Mouse (Mus musculus) layer of hippocampus, adult 2 months (tissue): Measurements from ENCODE around the gene Pcdh7. TPM values are rescaled to one million over a fixed set of nuclear protein-coding genes. Genes with fewer than 3 reads are reported as not detected.
"Not testable (repeated sequence)": the region's sequence is repeated elsewhere in the genome, so short reads cannot be mapped to it uniquely, and the experiment has no call there.

Experiments used
- DNase-seq, 2 experiments: peaks; one replicate each; pipeline ENCODE4 v3.0.0; 2022; ENCODE audit warnings: low spot score in 2 of 2
- H3K27ac ChIP-seq: fragments of 200-600 bp; 2 replicates; pipeline ENCODE4 v1.8.1; 2022
- H3K4me3 ChIP-seq: fragments of 200-600 bp; 2 replicates; pipeline ENCODE4 v1.8.1; 2022; ENCODE audit warnings: mild to moderate bottlenecking
- CTCF ChIP-seq: fragments of 200-600 bp; conservative IDR thresholded peaks from 2 replicates; pipeline ENCODE4 v1.8.1; 2022; ENCODE audit warnings: antibody characterized with exemption, mild to moderate bottlenecking, moderate library complexity
- total RNA-seq, 2 experiments: library from RNA; stranded (reverse); gene quantifications; 2 replicates each; pipeline ENCODE4 v1.2.3; 2021

Pcdh7 gene
- total RNA-seq, 2 experiments from 2014 or later = 64.2 to 65.2 TPM

DNA sequence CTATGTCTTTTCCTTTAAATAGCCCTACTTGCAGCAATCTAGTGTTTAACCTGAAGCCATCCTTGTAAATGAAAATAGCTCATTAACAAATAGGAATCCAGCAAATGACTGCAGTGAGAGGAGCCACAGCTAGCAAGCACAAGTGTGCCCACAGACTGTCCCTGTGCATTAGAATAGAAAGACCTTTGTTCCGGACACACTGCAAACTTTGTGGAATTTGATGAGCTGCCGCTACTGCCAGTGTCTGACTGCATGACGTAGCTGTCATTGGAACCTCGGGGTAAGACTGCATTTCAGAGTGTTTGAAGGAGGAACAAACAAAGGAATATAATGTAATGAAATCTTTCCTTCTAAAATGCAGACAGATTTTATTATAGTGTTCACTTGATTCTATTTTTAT lies 326.4 kb downstream of the Pcdh7 start:
- TF ChIP-seq CTCF = no peak

GRCm38 (mm10) chr5:58081054-58081453 lies 363.3 kb downstream of the Pcdh7 start:
- peak; percentile 25 to 85 for DNase-seq
- no peak for TF ChIP-seq CTCF
- Histone ChIP-seq H3K27ac (peak overlapping the region; percentile 23; the same call in 1 of the 2 replicates), H3K4me3 (no peak overlapping the region)

More for the DNA sequence above, 326.4 kb downstream of the Pcdh7 start:
- DNase-seq = no peak
- Histone ChIP-seq H3K27ac (no peak overlapping the region), H3K4me3 (no peak overlapping the region; the same call in 1 of the 2 replicates)

GRCm38 (mm10) chr5:58082230-58082629 lies 364.5 kb downstream of the Pcdh7 start:
- Histone ChIP-seq H3K27ac (no peak overlapping the region), H3K4me3 (no peak overlapping the region)
- no peak for TF ChIP-seq CTCF
- no peak for DNase-seq

GRCm38 (mm10) chr5:58083056-58083455 lies 365.3 kb downstream of the Pcdh7 start:
- no peak for TF ChIP-seq CTCF
- Histone ChIP-seq H3K4me3 (no peak overlapping the region), H3K27ac (no peak overlapping the region)
- DNase-seq = no peak

DNA sequence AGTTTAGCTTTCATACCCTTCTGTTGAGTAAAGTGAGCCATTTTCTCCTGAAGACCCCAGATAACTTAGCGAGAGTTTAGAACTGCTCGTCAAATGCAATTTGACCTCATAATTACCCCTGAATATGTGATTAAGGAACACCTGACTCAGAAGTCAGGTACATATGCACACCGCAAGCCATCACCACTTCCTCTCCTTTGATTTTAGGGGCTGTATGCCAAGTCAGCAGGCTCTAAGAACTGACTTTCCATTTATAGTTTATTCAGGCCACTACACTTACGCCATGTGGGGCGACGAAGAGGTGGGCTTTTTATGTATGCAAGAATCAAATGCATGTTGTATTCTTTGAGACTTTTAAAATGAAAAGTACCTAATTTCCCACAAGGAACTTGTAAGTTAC lies 366.2 kb downstream of the Pcdh7 start:
- Histone ChIP-seq H3K4me3 (no peak overlapping the region), H3K27ac (no peak overlapping the region)
- DNase-seq = no peak
- TF ChIP-seq CTCF = no peak

- H3K4me3 ChIP-seq = no peak overlapping the region
- H3K27ac ChIP-seq = no peak overlapping the region
Measured at GRCm38 (mm10) chr5:58108665-58109364, 391.0 kb downstream of the Pcdh7 start.

DNA sequence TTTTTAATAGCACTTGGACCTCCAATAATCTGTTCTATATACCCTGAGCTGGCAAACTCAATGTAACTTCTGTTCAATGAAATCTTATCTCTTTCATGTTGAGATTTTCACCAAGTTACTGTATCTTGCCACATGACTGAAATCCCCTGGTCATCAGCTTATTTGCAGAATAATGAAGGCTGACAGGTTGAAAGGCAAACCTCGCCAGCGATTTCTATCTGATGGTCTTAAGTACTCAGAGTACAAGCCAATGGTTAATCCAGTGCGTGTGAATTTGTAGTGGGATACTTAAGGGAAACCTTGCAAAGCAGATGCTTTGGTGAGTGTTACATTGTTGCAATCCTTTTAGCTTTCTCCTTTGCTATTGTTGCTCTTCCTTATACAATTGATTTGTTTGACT lies 398.3 kb downstream of the Pcdh7 start:
- no peak for DNase-seq
- H3K27ac ChIP-seq = no peak overlapping the region
- no peak for TF ChIP-seq CTCF
- no peak overlapping the region for H3K4me3 ChIP-seq

More at GRCm38 (mm10) chr5:58108665-58109364, 391.0 kb downstream of the Pcdh7 start:
- no peak for TF ChIP-seq CTCF
- peak in 1 of 2 experiments; percentile 27 for DNase-seq

DNA sequence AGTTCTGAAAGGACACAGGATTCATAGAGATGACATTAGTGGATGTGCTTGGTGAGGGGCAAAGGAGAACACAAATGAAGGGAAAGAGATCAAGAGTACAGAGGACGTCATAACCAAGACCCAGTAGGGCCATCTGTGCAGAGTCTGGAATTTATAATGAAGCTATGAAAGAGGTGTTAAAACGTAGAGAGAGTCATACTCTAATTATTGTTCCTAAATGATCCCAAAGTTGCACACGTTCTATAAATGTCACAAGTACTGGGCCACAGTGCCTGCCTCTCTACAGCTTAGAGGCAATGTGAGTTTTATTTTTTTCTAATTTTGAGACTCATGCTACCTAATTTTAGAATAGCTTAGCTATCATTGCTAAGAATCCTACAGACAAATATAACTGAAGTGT lies 400.1 kb downstream of the Pcdh7 start:
- DNase-seq = no peak
- TF ChIP-seq CTCF = no peak
- no peak overlapping the region for H3K27ac ChIP-seq
- no peak overlapping the region for H3K4me3 ChIP-seq

- Histone ChIP-seq H3K4me3 (no peak overlapping the region), H3K27ac (no peak overlapping the region)
- no peak for TF ChIP-seq CTCF
- DNase-seq = no peak
Measured at GRCm38 (mm10) chr5:58118930-58119611, 401.3 kb downstream of the Pcdh7 start.

GRCm38 (mm10) chr5:58143897-58144296 lies 426.1 kb downstream of the Pcdh7 start:
- no peak for DNase-seq
- no peak overlapping the region for H3K4me3 ChIP-seq
- TF ChIP-seq CTCF = no peak
- no peak overlapping the region for H3K27ac ChIP-seq

DNA sequence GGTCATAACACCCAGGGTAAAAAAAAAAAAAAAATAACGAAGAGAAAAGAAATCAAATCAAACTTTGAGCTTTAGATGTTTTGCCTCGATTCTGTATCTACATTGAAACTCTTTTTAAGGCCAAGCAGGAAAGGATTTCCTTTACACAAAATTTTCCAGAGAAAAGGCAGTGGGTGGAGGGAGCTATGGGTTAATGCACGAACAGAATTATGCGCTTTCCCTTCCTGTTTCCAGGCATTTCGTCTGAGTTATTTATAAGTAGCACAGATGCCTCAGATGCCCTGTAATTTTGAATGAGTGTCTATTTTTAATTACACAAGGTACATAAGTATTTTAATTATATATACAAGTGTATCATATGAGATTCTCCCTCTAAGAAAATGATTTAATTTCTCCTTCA lies 436.2 kb downstream of the Pcdh7 start:
- TF ChIP-seq CTCF = no peak
- no peak overlapping the region for H3K27ac ChIP-seq
- DNase-seq = no peak
- no peak overlapping the region for H3K4me3 ChIP-seq

DNA sequence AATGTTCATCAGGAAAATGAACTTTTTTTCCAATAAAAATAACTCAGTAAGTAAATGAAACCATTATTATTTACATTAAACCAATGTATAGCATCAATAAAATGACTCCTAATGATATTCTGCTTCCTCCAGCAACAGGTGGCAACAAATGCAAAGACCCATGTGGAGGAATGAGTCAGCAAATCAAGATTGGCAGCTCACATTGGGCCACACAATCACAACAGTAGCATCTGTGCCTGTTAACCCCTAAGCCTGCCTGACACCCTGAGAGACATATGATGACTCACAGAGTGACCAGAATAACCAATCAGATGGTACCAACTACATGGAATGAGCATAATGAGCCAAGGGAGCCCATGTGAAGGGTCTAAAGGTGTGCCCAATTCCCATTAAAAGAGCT lies 454.5 kb downstream of the Pcdh7 start:
- DNase-seq = no peak
- no peak overlapping the region for H3K27ac ChIP-seq
- no peak for TF ChIP-seq CTCF
- H3K4me3 ChIP-seq = no peak overlapping the region

DNA sequence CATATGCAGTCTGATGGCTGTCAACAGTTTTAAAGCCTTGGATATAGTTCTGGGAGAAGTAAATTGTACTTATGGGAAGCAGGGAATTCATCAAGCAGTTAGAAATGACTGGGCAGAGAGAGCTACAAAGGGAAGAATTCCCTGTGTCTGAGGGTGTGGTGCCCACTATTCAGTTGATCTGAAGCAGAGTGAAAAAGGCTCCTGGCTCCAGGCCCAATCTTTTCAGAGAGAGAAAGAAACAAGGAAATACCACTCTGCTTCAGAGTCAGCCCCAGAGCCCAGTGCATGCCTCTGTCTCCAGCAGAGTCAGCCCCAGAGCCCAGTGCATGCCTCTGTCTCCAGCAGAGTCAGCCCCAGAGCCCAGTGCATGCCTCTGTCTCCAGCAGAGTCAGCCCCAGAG lies 456.6 kb downstream of the Pcdh7 start:
- not testable (repeated sequence) for DNase-seq, H3K27ac ChIP-seq, H3K4me3 ChIP-seq

DNA sequence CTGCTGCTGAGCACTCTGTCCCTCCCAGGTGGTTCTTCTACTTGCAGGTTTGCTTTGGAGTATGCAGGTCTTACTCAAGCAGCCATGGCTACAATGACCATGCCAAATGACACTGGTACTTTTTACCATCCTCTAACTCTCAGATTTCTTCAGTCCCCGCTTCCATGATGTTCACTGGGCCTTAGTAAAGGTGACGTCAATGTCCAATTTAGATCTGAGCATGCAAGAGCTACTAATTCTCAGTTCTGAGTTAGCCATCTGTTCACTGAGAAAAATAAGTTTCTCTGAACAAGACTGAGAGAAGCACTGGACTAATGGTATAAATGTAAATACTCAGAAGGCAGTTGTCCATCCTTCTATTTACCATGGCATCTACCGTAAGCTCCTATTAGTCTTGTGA lies 457.8 kb downstream of the Pcdh7 start:
- no peak overlapping the region for H3K4me3 ChIP-seq

More for the DNA sequence above, 457.8 kb downstream of the Pcdh7 start:
- no peak for DNase-seq
- no peak for TF ChIP-seq CTCF
- H3K27ac ChIP-seq = no peak overlapping the region
